Mouse (Mus musculus): ENCODE measurements around the gene Tmem80. TPM values are rescaled to one million over a fixed set of nuclear protein-coding genes. Genes with fewer than 3 reads are reported as not detected.

Tmem80 gene
- polyA plus RNA-seq, 1 experiment, result 32.4 TPM

GRCm38 (mm10) chr7:141365049-141365445 is 37.5 kb downstream of the Tmem80 start:
- H3K36me3 ChIP-seq (ENCODE audit: control insufficient read depth, insufficient read depth, low read length), result no peaks in the 10 kb centered on the region
- H3K4me1 ChIP-seq (ENCODE audit: control insufficient read depth, insufficient read depth, insufficient read length), result peaks cover 5% of the 10 kb centered on the region
- TF ChIP-seq CTCF (IDR thresholded peaks at IDR 0.05; ENCODE audit: extremely low read depth, insufficient read depth, insufficient read length, insufficient replicate concordance) (no peak), POLR2A (IDR thresholded peaks at IDR 0.05; ENCODE audit: low read depth, low read length) (no peak)
- no peaks in the 10 kb centered on the region for H3K27me3 ChIP-seq (ENCODE audit: control insufficient read depth, insufficient read depth, low read length)
- H3K4me3 ChIP-seq (ENCODE audit: extremely low read depth, insufficient read depth, insufficient read length), result no peak overlapping the region
- no peak overlapping the region for H3K27ac ChIP-seq (ENCODE audit: insufficient read depth, low read length)
- WGBS, result 81% methylated on average over 3 of the region's 3 CpGs
- no peak for DNase-seq (ENCODE audit: low read depth in 1 of 2, low spot score in 2 of 2)

GRCm38 (mm10) chr7:141367358-141367757 is 39.8 kb downstream of the Tmem80 start:
- DNase-seq (ENCODE audit: low read depth in 1 of 2, low spot score in 2 of 2), result no peak
- Histone ChIP-seq H3K27me3 (ENCODE audit: control insufficient read depth, insufficient read depth, low read length) (no peaks in the 10 kb centered on the region), H3K4me3 (ENCODE audit: extremely low read depth, insufficient read depth, insufficient read length) (no peak overlapping the region), H3K4me1 (ENCODE audit: control insufficient read depth, insufficient read depth, insufficient read length) (peaks cover 10% of the 10 kb centered on the region), H3K27ac (ENCODE audit: insufficient read depth, low read length) (no peak overlapping the region), H3K36me3 (ENCODE audit: control insufficient read depth, insufficient read depth, low read length) (no peaks in the 10 kb centered on the region)
- WGBS, result 72% methylated on average over 4 of the region's 4 CpGs
- TF ChIP-seq POLR2A (IDR thresholded peaks at IDR 0.05; ENCODE audit: low read depth, low read length) (no peak), CTCF (IDR thresholded peaks at IDR 0.05; ENCODE audit: extremely low read depth, insufficient read depth, insufficient read length, insufficient replicate concordance) (no peak)

DNA sequence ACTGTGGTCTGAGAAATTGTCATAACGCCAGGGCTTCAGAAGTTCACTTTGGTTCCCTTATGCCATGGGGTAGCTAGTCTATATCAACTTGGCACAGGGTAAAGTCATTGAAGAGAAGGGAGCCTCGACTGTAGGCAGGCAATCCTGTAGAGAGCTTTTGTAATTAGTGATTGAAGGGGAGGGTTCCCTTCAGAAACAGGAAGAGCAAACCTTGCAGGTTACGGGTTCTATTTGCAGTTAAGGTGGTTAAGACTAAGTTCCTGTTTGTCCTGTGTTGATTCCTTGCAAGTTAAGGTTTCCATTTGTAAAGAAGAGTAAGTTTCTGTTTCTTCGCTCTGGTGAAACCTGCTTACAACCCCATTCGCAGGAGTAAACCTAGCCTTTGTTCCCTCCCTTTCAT is 42.4 kb downstream of the Tmem80 start:
- Histone ChIP-seq H3K4me1 (ENCODE audit: control insufficient read depth, insufficient read depth, insufficient read length) (peaks cover 10% of the 10 kb centered on the region), H3K27ac (ENCODE audit: insufficient read depth, low read length) (peak overlapping the region; percentile 43), H3K27me3 (ENCODE audit: control insufficient read depth, insufficient read depth, low read length) (no peaks in the 10 kb centered on the region), H3K4me3 (ENCODE audit: extremely low read depth, insufficient read depth, insufficient read length) (no peak overlapping the region), H3K36me3 (ENCODE audit: control insufficient read depth, insufficient read depth, low read length) (no peaks in the 10 kb centered on the region)
- no peak for DNase-seq (ENCODE audit: low read depth in 1 of 2, low spot score in 2 of 2)
- TF ChIP-seq POLR2A (IDR thresholded peaks at IDR 0.05; ENCODE audit: low read depth, low read length) (no peak), CTCF (IDR thresholded peaks at IDR 0.05; ENCODE audit: extremely low read depth, insufficient read depth, insufficient read length, insufficient replicate concordance) (no peak)
- WGBS, result 28% methylated on average over 5 of the region's 5 CpGs

DNA sequence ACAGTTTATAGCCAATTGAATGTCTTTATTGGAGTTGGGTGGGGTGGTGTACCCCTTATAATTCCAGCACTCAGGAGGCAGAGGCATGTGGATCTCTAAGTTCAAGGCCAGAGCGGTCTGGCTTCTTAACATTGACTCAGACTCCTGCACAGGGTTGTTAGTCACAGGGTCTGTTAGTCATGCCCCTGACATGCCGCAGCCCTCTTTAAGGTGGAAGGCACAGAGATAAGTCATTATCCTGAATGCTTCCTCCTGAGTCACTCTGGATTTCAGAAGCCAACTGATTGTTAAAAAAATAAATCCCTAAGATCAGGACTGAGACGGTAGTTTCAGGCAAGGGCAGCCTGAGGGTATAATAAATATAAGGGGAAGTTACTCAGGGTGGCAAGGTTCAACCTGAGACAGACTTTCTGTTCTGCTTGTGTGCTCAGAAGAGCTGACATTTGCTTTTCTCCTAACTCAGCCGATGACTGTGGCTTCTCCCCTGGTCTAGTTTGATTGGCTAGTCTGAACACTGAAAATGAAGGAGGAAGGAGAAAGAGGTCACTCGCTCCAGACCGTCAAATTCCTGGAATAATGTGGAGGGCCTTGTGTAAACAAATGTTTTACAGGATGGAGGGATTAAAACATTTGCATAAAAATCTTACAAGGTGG is 44.5 kb downstream of the Tmem80 start:
- 40% methylated on average over 6 of the region's 6 CpGs for WGBS
- DNase-seq (ENCODE audit: low read depth in 1 of 2, low spot score in 2 of 2), result no peak
- peak overlapping the region; percentile 9; the same call in 1 of the 2 replicates for H3K27ac ChIP-seq (ENCODE audit: insufficient read depth, low read length)

GRCm38 (mm10) chr7:141373611-141374010 is 46.1 kb downstream of the Tmem80 start:
- no peaks in the 10 kb centered on the region for H3K36me3 ChIP-seq (ENCODE audit: control insufficient read depth, insufficient read depth, low read length)
- WGBS, result 88% methylated on average over 6 of the region's 6 CpGs
- TF ChIP-seq POLR2A (IDR thresholded peaks at IDR 0.05; ENCODE audit: low read depth, low read length) (no peak), CTCF (IDR thresholded peaks at IDR 0.05; ENCODE audit: extremely low read depth, insufficient read depth, insufficient read length, insufficient replicate concordance) (no peak)
- H3K27ac ChIP-seq (ENCODE audit: insufficient read depth, low read length), result no peak overlapping the region
- H3K4me1 ChIP-seq (ENCODE audit: control insufficient read depth, insufficient read depth, insufficient read length), result peaks cover 10% of the 10 kb centered on the region
- no peak for DNase-seq (ENCODE audit: low read depth in 1 of 2, low spot score in 2 of 2)
- H3K27me3 ChIP-seq (ENCODE audit: control insufficient read depth, insufficient read depth, low read length), result no peaks in the 10 kb centered on the region
- no peak overlapping the region for H3K4me3 ChIP-seq (ENCODE audit: extremely low read depth, insufficient read depth, insufficient read length)

More for the DNA sequence above, 44.5 kb downstream of the Tmem80 start:
- Histone ChIP-seq H3K36me3 (ENCODE audit: control insufficient read depth, insufficient read depth, low read length) (no peaks in the 10 kb centered on the region), H3K27me3 (ENCODE audit: control insufficient read depth, insufficient read depth, low read length) (no peaks in the 10 kb centered on the region), H3K4me1 (ENCODE audit: control insufficient read depth, insufficient read depth, insufficient read length) (peaks cover 10% of the 10 kb centered on the region), H3K4me3 (ENCODE audit: extremely low read depth, insufficient read depth, insufficient read length) (no peak overlapping the region)
- TF ChIP-seq POLR2A (IDR thresholded peaks at IDR 0.05; ENCODE audit: low read depth, low read length), result no peak
- no peak for TF ChIP-seq CTCF (IDR thresholded peaks at IDR 0.05; ENCODE audit: extremely low read depth, insufficient read depth, insufficient read length, insufficient replicate concordance)

DNA sequence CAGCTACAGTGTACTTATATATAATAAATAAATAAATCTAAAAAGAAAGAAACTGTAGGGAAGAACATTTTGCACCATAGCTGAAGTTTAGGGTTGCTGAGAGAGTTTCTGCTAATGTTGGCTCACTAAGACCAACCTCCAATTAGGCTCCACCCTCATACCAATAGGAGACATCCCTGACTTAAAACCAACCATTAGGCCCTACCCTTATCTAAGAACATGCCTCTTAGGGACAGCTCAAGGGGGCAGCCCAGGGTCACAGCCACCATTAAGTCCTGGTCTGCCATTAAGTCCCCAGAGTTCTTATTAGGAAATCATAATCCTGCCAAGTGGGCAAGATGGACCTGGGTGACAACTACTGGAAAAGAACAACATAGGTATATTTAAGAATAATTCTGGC is 46.9 kb downstream of the Tmem80 start:
- H3K36me3 ChIP-seq (ENCODE audit: control insufficient read depth, insufficient read depth, low read length), result no peaks in the 10 kb centered on the region

DNA sequence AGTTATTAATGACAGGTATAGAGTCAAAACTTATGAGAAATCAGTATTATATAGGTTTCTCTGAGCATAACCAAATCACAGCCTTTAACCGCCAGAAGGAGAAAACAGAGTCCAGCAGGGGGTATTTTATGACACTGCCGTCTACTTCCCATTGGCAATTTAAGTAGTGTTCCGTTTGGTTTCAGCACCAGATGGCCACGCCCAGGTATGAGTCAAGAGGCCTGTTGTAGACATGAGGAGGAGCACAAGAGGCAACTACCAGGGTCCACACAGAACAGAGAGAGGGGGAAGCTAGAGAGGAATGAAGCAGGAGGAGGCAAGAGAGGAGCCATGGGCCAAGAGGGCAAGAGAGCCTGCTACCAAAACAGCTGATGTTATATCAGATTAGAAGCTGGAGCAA is 52.0 kb downstream of the Tmem80 start:
- no peak overlapping the region for H3K27ac ChIP-seq (ENCODE audit: insufficient read depth, low read length)

More for the DNA sequence above, 46.9 kb downstream of the Tmem80 start:
- TF ChIP-seq CTCF (IDR thresholded peaks at IDR 0.05; ENCODE audit: extremely low read depth, insufficient read depth, insufficient read length, insufficient replicate concordance) (no peak), POLR2A (IDR thresholded peaks at IDR 0.05; ENCODE audit: low read depth, low read length) (no peak)
- Histone ChIP-seq H3K27me3 (ENCODE audit: control insufficient read depth, insufficient read depth, low read length) (no peaks in the 10 kb centered on the region), H3K4me3 (ENCODE audit: extremely low read depth, insufficient read depth, insufficient read length) (no peak overlapping the region), H3K27ac (ENCODE audit: insufficient read depth, low read length) (no peak overlapping the region), H3K4me1 (ENCODE audit: control insufficient read depth, insufficient read depth, insufficient read length) (peaks cover 8% of the 10 kb centered on the region; the same call in 1 of the 2 replicates)
- no peak for DNase-seq (ENCODE audit: low read depth in 1 of 2, low spot score in 2 of 2)

More for the DNA sequence above, 52.0 kb downstream of the Tmem80 start:
- Histone ChIP-seq H3K4me1 (ENCODE audit: control insufficient read depth, insufficient read depth, insufficient read length) (no peaks in the 10 kb centered on the region), H3K36me3 (ENCODE audit: control insufficient read depth, insufficient read depth, low read length) (no peaks in the 10 kb centered on the region), H3K27me3 (ENCODE audit: control insufficient read depth, insufficient read depth, low read length) (no peaks in the 10 kb centered on the region), H3K4me3 (ENCODE audit: extremely low read depth, insufficient read depth, insufficient read length) (no peak overlapping the region)
- no peak for TF ChIP-seq POLR2A (IDR thresholded peaks at IDR 0.05; ENCODE audit: low read depth, low read length)
- TF ChIP-seq CTCF (IDR thresholded peaks at IDR 0.05; ENCODE audit: extremely low read depth, insufficient read depth, insufficient read length, insufficient replicate concordance), result no peak
- DNase-seq (ENCODE audit: low read depth in 1 of 2, low spot score in 2 of 2), result no peak
- WGBS, result 48% methylated on average over 4 of the region's 4 CpGs
